Mouse (Mus musculus): ENCODE measurements around the gene Cend1. TPM values are rescaled to one million over a fixed set of nuclear protein-coding genes. Genes with fewer than 3 reads are reported as not detected.
"Not testable (repeated sequence)": the region's sequence is repeated elsewhere in the genome, so short reads cannot be mapped to it uniquely, and the experiment has no call there.

Gene Cend1
- total RNA-seq, 2 experiments from 2014 or later = 265 to 270 TPM

DNA sequence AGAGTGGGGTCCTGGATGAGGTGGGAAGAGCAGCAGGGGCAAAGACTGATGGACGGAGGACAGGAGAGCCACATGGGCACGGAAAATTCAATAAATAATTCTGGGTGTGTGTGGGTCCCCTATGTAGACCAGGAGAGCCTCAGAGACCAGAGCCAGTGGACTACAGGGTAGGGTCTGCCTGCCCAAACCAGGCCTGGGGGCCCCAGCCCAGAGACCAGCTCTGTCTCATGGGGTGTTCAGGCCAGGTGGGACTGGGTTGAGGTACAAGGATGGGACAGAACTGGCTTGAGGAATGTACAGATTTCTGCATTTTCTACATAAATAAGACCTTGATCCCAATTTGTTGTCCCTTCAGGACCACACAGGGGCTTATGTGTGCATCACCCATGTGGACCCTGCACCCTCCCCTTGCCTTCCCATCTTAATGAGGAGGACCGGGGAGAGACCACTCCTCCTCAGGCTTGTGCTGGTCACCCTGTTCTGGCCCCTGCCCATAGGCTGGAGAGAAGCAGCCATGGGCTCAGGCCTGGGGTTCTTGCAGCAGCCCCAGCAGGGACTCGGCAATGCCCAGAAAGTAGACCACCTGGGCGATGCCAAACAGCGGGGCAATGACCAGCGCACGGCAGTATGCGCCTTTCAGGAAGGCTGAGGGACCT is 1.4 kb upstream of the Cend1 start:
- DNase-seq (ENCODE audit: low spot score in 2 of 2) = no peak

DNA sequence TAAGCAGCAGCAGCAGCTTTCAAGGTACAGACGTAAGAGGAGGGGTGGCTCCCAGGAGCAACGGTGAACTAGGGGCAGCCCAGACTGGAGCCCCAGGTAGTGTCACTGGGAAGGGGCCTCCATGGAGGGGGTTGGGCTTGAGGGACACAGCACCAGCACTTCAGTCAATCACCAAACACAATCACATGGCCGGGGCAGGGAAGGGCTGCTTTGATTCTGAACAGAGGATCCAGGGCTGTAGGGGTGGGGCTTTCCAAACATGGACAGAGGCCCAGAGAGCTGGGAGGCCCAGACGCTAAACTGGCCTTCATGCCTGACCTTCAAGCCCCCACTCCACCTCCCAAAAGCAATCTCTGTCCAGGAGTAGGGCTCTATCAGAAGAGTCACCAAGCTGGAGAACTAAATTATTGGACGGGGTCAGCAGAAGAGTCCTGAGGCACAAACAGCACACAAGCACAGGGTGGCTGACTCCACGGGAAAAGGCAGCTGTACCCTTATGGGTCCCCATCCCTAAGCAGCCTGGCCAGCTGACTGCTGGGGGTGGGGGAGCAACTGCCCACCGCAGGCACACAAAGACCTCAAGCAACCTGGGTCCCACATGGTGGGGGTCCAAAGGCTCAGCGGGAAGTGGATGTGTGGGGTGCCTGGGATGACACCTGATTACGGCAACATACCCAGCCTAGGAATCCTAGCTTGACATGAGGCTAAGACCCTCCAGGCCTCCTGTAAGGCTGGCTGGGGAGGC is 721 bp upstream of the Cend1 start:
- DNase-seq (ENCODE audit: low spot score in 2 of 2) = no peak

DNA sequence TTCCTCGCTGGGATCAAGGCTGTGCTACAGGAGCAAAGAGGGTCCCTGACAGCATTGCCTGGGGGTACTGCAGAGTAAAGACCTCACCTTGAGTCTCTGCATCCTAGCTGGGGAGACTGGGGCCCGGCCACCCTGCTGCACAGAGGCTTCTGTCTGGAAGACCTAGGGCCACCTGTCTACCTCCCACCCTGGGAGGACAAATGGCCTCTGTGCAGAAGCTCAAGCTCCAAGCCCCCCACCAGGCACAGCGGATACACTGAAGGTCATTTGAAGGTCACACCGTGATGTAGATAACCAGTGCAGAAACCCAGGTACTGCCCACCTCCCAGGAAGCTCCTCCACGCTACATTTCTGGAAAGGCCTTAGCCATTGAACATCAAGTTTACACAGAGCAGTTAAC is 590 bp downstream of the Cend1 start:
- DNase-seq (ENCODE audit: low spot score in 2 of 2) = no peak

DNA sequence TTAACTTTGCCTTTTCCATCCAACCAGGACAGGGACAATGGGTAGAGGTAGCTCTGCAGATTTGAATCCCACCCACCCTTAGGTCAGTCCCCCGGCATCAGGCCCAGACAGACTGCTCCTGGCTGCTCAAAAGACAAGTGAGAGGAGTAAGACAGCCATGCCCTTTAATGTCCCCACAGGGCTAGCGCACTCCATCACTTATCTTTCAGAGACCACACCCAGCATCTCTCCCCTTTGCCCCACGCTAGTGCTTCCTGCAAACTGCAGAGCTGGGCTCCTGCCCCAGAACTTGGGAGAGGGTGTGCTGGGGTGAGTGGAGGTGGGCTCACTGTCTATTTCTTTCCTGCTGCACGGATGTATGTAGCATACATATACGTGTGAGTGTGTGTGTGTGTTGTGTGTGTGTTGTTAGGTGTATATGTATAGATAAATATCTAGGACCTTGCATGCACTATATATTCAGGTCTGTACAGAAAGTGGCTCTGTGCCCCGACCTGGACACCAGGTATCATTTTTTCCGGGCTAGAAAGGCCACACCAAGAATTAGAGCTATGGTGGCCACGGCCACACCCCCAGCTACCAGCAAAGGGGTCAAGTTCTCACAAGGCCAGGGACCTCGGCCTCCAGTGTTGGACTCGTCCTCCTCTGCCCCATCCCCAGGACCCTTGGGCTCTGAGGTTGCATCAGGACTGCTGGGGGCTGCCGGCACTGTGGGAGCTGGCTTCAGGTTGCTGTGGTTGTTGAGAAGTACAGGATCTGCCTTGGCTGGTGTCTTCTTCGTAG is 2.2 kb downstream of the Cend1 start:
- no peak for DNase-seq (ENCODE audit: low spot score in 2 of 2)

DNA sequence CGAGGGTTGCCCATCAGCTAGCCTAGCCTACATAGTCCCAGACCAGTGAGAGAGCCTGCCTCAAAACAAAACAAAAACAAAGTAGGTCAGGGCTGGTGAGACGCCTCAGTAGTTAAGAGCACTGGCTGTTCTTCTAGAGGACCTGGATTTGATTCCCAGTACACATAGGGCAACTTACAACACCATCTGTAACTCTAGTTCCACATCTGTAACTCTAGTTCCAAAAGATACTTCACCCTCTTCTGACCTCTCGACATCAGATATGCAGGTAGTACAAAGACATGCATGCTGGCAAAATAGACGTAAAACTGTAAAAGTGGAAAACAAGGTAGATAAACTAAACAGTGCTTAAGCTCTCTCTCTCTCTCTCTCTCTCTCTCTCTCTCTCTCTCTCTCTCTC is 5.5 kb downstream of the Cend1 start:
- DNase-seq (ENCODE audit: low spot score in 2 of 2) = no peak

DNA sequence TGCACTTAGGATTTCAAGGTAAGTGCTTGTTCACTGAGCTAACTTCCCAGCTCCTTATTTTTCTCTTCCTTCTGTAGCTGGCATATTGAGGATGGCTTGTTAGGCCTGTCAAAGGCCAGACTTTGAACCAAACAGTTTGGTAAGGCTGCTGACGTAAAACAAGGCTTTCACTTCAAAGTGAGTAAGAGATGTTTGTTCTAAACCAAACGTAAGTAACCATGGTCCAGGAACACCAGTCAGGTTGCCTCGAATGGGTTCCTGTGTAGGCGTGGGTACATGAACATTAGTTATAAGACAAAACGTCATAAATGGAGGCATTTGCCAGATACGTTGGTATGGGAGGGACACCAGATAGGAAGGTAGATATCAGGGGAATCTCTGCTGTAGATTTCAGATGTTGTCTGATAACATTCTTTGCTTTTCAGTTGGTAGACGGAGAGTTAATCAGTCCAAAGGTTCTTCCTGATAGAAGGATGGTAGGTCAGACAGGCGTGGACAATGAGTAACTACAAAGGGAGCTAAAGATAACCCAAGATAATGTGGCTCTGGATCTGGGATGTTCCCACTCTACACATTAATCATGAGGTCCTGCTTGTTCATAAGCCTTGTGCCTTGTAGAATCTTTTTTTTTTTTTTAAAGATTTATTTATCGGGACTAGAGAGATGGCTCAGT is 9.1 kb downstream of the Cend1 start:
- no peak for DNase-seq (ENCODE audit: low spot score in 2 of 2)

DNA sequence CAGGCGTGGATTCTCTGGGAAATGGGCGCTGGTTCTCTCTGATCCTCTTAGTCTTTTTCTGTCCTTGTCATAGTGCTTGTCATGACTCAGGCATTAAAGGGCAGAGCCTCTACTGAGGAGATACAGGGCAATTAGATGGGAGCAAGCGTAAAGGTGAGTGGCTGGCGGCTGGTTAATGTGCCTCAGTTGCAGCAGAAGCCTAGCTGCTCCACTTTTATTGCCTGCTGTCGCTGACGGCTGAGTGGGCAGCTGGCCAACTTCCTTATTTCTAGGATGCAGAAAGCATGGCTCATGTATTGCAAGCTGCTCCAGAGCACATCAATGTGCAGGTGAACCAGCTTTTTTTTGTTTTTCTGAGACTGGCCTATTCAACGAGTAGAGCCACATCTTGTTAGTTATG is 10.3 kb downstream of the Cend1 start:
- peak in 1 of 2 experiments; percentile 76 for DNase-seq (ENCODE audit: low spot score in 2 of 2)

DNA sequence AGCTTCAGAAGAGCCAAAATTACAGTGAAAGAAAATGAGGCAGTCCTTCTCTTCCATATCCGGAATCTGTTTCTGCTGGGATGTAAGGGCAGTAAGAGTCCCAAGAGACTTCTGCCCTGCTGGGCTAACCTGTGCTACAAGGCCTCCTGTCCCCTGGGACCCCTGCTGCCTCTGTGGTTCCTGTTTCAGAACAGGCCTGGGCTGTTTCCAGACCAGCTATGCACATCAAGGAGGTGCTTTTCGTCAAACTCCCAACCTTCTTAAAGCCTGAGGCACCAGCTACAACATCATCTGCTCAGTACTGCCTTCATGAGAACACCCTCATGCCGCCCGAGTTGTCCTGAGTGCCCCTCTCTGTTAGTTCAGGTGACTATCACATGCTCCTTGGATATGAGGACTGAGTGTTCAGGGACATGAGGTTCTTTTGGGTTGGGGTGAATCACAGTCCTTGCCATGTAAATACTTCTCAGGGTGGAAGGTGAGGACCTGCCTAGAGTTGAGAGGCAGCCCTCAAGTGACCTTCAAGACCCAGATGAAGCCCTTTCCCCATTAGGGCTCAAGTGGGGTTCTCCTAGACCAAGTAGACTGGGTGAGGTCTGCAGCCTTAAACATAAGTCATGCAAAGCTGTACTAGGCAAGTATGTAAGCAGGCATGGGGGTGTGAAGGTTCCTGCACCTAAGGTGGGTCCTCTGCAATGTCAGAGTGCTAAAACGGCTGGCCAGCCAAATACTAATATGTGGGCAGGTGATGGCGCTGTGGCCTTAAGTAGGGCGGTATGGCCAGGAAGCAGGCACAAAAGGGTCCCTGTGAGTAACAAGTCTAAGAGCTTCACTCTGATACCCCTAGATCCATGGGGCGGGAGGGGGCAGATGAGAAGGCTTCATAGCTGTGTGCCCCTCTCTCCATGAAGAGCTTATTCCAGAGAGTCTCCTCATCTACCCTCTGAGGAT is 11.3 kb downstream of the Cend1 start:
- DNase-seq (ENCODE audit: low spot score in 2 of 2) = no peak

DNA sequence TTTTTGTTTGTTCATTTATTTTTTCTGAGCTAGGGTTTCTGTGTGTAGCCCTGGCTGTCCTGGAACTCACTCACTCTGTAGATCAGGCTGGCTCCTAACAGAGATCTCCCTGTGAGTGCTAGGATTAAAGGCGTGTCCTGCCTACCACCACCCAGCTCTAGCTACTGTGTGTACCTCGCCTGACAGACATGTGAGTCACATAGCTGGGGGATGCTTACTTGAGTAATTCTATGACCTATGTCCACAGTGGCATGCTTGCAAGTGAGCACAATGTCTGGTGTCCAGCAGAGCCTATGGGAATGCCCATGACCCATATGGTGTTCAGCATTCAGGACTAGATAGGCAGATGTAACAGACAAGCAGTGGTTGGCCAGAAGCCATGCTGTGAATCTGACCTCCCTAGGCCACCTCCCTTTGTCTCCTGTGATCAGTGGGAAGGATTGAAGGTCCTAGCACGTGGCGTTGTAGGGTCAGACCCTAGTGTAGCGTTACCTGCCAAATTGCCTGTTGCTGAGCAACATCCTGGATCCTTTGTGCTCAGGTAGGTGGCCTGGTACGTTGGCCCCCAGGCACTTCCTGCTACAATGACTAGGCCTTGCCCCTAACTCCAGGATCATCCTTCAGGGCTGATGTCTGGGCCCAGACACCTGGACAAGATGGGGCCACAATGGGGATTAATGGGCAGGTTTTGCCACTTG is 13.0 kb downstream of the Cend1 start:
- no peak for DNase-seq (ENCODE audit: low spot score in 2 of 2)

DNA sequence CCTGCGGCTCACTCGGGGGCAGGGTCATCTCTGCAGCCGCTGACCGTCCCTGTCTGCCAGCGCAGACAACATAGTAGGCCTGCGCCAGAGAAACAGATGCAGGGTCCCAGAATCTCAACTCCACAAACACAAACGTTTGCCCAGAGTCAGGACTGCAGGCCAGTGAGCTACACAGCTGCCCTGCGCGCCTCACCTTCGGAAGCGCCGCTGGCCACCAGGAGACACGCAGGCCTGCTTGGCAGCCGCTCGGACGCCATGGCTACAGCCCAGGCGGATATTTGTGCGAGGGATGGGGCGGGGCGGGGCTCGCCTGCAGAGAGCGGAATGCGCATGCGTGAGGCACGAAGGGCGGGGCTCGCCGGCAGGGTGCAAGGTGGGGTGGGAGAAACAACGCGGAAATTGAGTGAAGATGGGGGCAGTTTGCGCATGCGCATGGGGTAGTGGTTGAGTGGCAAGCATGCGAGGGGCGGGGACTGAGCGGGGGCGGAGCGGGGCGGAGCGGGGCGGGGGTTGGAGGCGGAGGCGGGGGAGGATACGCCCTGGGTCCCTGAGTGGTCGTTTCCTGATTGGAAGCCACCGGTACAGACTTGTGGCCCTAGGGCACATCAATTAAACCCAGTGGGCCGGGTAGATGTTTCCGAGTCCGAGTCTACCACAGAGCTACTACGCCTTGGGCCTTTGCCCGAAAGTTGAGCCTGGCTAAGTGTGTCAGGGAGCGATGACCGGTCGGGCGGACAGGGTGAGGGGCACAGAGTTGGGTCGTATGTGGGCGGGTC is 15.3 kb downstream of the Cend1 start, which contains the start of gene Gatd1:
Gene Gatd1, minus strand, starts transcription at position 328 of the 776 bp plus-strand sequence.
- peak; percentile 97 to 99 for DNase-seq (ENCODE audit: low spot score in 2 of 2)

DNA sequence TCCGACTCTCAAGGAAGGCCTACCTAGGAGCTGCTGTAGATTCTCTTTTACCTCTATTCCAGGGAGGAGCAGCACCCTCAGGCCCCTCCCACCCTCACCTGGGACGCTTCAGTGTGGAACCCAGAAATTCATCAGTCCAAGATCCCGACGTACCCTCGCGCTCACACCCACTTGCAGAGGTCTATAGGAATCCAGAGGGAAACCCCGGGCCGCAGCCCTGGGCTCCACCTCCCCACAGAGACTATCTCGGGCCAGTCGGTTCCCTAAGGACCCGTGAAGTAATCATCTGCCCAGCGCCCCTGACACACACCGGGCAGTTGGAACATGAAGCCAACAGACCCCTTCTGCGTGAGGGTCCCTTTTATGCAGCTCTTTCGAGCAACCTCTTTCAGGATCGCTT is 16.0 kb downstream of the Cend1 start:
- no peak for DNase-seq (ENCODE audit: low spot score in 2 of 2)

DNA sequence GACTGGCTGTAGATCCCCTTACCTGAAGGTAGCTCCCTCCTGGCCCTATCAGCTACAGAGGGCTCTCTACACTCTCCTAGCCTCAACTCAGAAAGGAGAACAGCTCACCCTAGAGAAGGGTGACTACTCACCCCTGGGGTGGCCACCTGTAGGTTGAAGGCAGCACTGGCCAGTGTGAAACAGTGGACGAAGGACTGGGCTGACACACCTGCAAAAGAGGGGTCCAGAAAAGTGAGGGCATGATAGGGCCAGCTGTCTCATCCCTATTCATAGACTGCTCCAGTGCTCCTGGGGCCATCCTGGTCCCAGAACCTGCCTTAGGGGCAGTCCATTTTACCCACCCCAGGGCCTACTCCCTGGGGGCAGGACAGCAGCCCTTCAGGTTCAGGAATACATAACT is 17.6 kb downstream of the Cend1 start:
- no peak for DNase-seq (ENCODE audit: low spot score in 2 of 2)

DNA sequence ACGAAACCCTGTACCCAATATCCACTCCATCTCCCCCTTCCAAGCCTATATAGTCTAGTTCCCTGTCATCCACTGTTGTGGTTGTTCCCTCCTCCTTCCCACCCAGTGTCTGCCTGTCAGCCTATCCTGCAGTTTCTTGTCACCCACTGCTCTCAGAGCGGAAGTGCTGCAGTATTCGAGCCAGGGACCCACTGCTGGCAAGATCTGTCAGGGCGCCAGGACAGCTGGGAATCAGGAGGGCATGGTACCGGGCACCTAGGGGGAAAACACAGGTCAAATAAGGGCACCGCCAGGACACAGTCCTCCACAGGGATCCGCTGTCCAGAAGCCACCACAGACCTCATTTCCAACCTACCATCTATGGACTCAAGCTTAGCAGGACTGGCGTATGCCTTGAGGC is 18.7 kb downstream of the Cend1 start:
- no peak for DNase-seq (ENCODE audit: low spot score in 2 of 2)

DNA sequence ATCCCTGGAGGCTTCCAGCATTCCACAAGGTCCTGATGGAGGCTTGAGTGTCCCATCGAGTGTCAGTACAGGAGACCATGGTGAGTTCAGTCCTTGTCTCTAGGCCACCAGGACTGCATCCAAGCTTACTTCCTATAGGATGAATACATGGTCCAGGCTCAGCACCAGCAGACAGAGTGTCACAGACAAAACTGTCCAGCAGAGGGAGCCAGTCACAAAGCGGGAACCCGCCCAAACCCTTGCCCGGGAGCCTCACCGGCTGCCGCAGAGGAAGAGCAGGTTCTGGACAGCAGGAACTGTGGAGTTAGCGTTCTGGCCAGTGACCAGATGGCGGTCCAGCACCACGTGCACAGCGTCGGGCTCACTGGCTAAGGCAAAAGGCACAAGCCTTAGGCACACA is 20.5 kb downstream of the Cend1 start:
- DNase-seq (ENCODE audit: low spot score in 2 of 2) = peak; percentile 79 to 90

DNA sequence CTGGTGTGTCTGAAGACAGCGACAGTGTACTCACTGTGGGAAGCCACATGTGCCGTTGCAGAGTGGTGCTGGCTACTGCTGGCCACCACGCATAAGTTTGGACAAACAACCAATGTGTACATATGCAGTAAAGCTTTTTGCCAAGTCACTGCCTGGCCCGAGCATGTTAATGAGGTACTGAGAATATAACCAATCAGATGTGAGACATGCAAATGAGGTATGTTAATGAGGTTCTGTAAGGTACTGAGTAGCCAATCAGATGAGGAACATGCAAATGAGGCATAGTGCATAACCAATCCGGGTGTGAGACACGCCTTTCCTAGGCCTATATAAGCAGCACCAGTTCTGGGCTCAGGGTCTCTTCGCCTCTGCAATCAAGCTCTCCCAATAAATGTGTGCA is 21.6 kb downstream of the Cend1 start:
- DNase-seq (ENCODE audit: low spot score in 2 of 2) = not testable (repeated sequence)

DNA sequence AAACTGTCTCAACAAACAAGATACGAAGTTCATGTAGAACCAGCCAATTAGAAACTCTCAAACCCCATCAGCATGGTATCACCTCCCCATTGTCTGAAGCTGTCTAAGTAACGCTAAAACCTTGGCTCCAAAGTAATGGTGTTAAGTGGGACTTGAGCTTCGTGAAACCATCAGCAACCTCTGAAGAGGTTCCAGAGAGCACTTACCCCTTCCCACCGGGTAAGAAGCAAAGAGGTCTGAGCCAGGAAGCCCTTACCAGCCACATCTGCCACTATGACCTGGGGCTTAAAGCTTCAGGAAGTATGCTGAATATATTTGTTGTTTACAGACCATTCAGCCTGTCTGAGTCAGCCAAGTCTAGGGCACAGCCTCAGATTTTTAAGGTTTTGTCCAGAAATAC is 23.8 kb downstream of the Cend1 start:
- no peak for DNase-seq (ENCODE audit: low spot score in 2 of 2)

DNA sequence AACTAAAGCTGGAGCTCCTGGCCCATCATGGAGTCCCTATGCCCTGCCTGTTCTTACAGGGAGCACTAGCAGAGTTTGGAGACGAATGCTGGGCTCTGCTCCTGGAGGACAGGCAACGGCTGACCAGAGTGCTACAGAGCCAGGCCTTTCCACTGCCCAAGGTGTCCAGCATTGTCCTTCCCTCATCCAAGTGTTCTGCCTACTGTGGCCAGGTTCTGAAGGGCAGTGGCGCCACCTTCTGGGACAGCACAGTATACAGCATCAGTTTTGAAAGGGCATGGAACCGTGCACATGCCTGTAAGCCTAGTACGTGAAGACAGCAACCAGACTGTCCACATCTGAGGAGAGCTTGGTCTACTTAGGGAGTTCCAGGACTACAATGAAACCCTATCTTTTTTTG is 26.0 kb downstream of the Cend1 start:
- peak in 1 of 2 experiments; percentile 51 for DNase-seq (ENCODE audit: low spot score in 2 of 2)

DNA sequence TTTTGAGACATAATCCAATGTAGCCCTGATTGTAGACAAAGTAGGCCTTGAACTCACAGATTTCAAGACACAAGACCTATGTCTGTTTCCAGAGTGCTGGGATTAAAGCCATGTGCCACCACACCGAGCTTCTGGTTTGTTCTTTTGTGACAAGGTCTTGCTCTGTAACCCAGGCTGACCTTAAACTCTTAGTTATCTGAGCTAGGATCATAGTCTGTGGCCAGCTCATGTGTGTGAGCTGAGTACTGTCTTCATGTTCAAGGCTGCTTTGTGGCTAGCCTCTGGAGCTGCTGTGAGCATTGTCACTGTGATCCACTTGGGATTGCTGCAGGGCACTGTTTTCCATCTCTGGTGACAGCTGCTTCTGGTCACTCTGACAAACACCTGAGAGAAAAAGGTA is 33.9 kb downstream of the Cend1 start:
- DNase-seq (ENCODE audit: low spot score in 2 of 2) = no peak

DNA sequence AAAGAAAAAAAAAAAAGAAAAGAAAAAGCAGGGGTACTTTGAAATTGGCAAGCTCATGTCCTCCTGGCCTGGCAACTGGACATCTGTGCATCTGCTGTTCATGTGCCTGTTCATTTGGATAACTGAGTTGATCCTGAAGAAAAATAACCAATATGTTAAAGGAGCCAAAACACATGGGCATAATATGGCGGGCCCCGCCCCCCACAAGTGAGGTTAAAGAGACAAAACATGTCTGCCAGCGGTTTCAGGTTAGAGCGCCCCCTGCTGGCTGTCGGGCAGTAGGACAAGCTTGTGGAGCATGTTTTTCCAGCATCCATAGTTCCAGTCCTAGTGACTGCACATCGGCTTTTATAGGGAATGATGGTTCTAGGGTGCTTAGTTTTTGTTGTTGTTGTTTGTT is 34.5 kb downstream of the Cend1 start:
- DNase-seq (ENCODE audit: low spot score in 2 of 2) = peak in 1 of 2 experiments; percentile 56

Measured in layer of hippocampus, adult 18-20 months (tissue).